Mouse (Mus musculus) Patski (cell line): ENCODE data around the gene Dtx4. TPM values are rescaled to one million over a fixed set of nuclear protein-coding genes. Genes with fewer than 3 reads are reported as not detected.

Experiments
- ATAC-seq: fragments of 100-300 bp; one replicate; pipeline ENCODE4 v1.8.0; 2021
- CTCF ChIA-PET: fragments of 350-600 bp; sonication (Branson Sonifier 250); formaldehyde crosslinking; loops from one replicate; lab custom pipeline; 2022; ENCODE audit warnings: inconsistent platforms; lab: Charles Lee
- POLR2A ChIA-PET: fragments of 350-600 bp; sonication (Branson Sonifier 250); formaldehyde crosslinking; loops from one replicate; lab custom pipeline; 2022; ENCODE audit warnings: antibody characterized with exemption, inconsistent platforms; lab: Charles Lee
- DNase-seq: peaks from one replicate; pipeline ENCODE4 v3.0.0-alpha.2; 2011; ENCODE audit warnings: low read depth, low spot score
- H3K27me3 ChIP-seq: fragments of 371-371 bp; one replicate; pipeline ENCODE4 v1.5.1; 2021
- CTCF ChIP-seq: fragments of 100-300 bp; IDR thresholded peaks from one replicate; pipeline ENCODE4 v1.5.1; 2021
- in situ Hi-C: fragments of 300-500 bp; cut with MboI; formaldehyde crosslinking; loops from 3 replicates; pipeline ENCODE4 v1.11.1; 2018; ENCODE audit warnings: low pct_unique_long_range_greater_than_20kb, mixed read lengths
- polyA plus RNA-seq: library from polyadenylated mRNA; unstranded; gene quantifications from one replicate; pipeline ENCODE4 v1.2.3, GENCODE M21; 2021

Dtx4 gene
- polyA plus RNA-seq, 1 experiment from 2014 or later, result 36.4 TPM

DNA sequence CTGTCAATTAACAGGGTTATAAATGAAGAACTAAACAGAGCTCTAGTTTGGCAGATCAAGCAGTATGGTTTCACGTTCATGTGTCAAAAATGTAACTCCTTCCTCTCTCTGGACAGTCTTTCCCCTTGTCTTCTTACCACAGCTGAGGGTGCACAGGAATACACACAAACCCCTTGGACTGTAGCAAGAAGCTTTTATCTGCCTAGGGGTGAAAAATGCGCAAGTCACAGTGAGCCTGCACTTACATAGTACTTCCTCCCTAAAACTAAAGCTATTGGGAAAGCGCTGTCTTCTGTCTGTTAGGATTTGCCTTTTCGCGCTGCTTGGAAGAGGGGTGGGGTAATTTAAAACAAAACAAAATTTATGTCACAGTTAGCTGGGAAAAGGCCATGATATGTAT is 37.1 kb downstream of the Dtx4 start:
- DNase-seq (no peak), ATAC-seq (no peak)
- in situ Hi-C loops, result no loop called here
- TF ChIP-seq CTCF, result no peak
- ChIA-PET CTCF (interaction anchor here (0.9 to 3.9 kb wide), 10 partner anchors 19 to 129 kb away, joined by 3 to 54 read pairs (median 6); partner anchors contain the start of gene Dtx4), POLR2A (interaction anchor here (0.5 to 1.0 kb wide), 5 partner anchors 19 to 170 kb away, joined by 3 to 4 read pairs (median 3); partner anchors contain the start of gene Dtx4)
- H3K27me3 ChIP-seq, result no peaks in the 10 kb centered on the region

DNA sequence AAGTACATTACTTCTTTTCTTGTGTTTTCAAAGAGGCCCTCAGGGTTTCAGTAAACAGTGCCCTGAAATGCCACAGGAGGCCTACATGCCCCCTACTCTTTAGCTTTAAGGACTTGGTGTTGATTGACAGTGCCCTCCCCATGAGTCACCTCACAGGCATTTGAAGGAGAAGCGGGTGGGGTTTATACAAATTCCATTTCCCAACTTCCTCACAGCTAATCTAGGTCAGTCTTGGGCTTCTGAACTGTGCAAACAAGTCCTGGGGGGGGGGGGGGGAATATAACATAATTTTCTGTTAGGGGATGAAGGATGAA is 37.6 kb downstream of the Dtx4 start:
- ChIA-PET CTCF (interaction anchor here (1.3 to 3.9 kb wide), 9 partner anchors 19 to 129 kb away, joined by 3 to 54 read pairs (median 7); partner anchors contain the start of gene Dtx4), POLR2A (interaction anchor here (0.9 to 1.0 kb wide), 3 partner anchors 27 to 38 kb away, joined by 3 to 4 read pairs (median 3); partner anchors contain the start of gene Dtx4)
- H3K27me3 ChIP-seq, result no peaks in the 10 kb centered on the region
- in situ Hi-C loops, result no loop called here
- no peak for TF ChIP-seq CTCF
- DNase-seq, result no peak
- peak; percentile 53 for ATAC-seq

DNA sequence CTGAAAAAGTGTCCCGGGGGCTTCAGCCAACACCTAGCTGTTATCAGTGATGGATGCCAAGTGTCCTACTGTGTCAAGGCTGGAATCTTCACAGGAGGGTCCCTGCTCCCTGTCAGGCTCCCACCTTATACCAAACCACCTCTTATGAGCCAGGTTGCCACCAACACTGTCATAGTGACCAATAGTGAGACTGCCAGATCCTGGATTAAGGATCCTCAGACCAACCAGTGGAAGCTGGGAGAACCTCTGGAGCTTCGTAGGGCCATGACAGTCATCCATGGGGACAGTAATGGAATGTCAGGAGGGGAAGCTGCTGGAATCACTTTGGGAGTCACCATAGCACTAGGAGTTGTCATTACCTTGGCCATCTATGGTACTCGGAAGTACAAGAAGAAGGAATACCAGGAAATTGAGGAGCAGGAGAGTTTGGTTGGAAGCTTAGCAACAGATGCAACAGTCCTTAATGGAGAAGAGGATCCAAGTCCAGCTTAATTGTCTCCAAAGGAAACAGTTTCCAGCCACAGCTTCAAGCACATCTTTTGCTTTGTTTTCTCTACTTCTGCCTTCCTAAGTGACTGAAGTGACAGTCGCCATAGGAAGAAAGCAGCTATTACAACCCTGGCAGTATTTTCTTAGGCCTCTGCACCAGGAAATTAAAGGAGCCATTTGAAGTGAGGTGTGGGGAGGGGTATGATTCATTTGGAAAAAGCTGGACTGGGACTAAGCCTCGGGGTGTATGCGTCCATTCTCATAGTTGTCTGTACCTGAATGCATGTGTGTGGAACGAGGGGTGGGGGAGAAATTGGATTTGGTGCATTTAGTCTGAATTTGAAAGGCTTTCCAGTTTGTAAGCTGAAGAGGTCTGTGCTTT is 38.2 kb downstream of the Dtx4 start:
- CTCF ChIA-PET, result interaction anchor here (0.9 to 3.9 kb wide), 11 partner anchors 18 to 130 kb away, joined by 3 to 54 read pairs (median 4); partner anchors contain the start of gene Dtx4
- ATAC-seq, result no peak

DNA sequence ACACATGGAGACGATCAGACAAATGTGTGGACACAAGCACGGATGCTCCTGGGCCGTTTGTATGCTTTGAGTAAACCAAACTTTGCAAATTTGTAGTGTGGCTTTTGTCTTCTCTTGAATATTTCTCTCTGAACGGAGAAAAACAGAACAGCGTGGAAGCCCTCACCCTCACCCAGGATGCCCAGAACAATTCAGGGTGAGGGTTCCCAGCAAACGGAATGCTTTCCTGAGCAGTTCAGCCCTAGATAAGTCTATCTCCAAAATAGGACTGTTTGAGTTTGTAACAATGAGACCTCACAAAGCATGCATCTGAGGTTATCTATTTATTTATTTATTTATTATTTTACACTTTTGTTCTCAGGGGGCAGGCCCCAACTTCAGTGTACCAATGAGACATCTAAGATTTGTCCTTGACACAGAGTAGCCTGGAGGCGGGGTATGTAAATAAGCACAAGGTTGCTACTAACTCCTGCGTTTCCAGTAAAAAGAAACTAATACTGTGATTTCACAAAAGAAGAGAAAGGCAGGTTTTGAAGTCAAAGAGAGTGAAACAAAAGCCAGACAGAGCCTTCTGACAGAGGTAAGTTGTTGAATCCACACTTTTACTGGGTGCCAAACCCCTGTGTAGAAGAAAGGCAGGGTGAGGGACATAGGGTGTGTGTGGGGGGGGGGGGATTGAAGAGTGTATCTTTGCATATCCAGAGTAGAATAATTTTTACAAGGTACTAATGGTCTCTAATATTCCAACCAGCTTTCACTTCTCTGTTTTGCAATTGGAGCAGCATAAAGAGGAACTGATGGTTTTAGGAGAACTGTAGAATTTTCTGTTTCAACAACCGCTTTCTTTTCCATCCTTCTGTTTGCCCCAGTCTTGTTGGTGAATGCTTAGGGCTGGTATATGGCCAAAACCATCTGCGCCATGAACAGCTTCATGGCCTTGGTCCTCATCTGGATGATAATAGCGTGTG is 40.7 kb downstream of the Dtx4 start, which contains the start of gene Mpeg1:
Mpeg1 (plus strand) TSS at position 498 of the 968 bp plus-strand sequence.
- in situ Hi-C loops, result no loop called here
- ATAC-seq, result no peak
- ChIA-PET CTCF (no interaction called here), POLR2A (no interaction called here)
- no peak for DNase-seq
- TF ChIP-seq CTCF, result no peak
- peaks cover 3% of the 10 kb centered on the region for H3K27me3 ChIP-seq

More for the DNA sequence above, 38.2 kb downstream of the Dtx4 start:
- no peak for DNase-seq
- in situ Hi-C loops, result no loop called here
- POLR2A ChIA-PET, result interaction anchor here (1.0 to 1.3 kb wide), 2 partner anchors 26 to 39 kb away, joined by 3 to 4 read pairs; no protein-coding TSS in a partner anchor
- H3K27me3 ChIP-seq, result no peaks in the 10 kb centered on the region
- no peak for TF ChIP-seq CTCF

DNA sequence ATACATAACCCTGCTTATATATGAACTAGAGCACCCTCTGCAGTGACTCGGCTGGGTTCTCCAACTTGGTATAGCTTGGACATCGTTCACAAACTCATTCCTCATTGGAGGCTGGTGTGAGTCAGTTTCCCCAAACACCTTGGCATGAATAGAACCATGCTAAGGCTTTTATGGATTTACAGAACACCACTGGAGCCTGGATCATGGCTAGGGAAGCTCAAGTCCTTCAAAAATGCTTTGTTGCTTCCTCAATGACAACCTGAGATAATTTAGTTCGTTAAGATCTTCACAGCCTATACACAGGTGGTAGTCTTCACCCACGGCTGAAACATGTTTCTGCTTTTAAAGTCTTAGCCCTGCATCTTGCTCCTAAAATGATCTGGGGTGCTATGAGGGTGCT is 41.7 kb downstream of the Dtx4 start:
- TF ChIP-seq CTCF, result no peak
- CTCF ChIA-PET, result interaction anchor here (0.6 to 1.3 kb wide), 3 partner anchors 28 to 109 kb away, joined by 3 to 4 read pairs (median 4); no protein-coding TSS in a partner anchor
- no peak for ATAC-seq
- DNase-seq, result no peak
- POLR2A ChIA-PET, result no interaction called here
- in situ Hi-C loops, result no loop called here
- peaks cover 7% of the 10 kb centered on the region for H3K27me3 ChIP-seq

DNA sequence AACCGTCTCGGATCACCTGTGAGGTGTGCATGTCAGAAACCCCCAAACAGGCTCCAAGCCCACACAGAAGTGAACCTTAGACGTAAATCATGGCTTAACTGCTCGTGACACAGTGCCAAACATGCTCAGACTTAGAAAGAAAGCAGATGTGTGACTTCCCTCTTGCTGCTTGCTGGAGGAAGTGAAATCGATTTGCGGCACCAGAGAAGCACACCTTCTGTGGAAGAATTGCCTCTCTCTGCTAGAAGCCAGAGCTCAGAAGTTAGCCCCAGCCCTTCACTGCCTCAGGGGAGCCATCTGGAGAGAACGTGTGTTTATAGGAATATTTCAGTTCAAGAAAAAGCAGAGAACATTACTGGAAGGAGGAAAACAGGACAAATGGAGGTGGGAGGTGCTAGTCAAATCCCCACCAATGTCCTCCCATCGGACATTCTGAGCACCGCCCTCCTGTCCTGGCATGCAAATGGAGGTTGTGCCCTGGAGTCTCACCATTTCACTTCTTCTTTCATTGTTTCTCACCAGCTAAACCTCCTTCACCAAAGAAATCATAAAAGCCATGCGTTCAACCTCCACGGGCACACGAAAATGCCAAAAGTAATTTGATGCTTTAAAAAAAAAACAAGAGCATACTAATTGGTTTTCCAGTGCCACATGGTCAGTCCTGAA is 43.7 kb downstream of the Dtx4 start:
- in situ Hi-C loops, result no loop called here
- peaks cover 7% of the 10 kb centered on the region for H3K27me3 ChIP-seq
- CTCF ChIA-PET, result no interaction called here
- ATAC-seq (no peak), DNase-seq (no peak)
- TF ChIP-seq CTCF, result no peak
- POLR2A ChIA-PET, result no interaction called here

DNA sequence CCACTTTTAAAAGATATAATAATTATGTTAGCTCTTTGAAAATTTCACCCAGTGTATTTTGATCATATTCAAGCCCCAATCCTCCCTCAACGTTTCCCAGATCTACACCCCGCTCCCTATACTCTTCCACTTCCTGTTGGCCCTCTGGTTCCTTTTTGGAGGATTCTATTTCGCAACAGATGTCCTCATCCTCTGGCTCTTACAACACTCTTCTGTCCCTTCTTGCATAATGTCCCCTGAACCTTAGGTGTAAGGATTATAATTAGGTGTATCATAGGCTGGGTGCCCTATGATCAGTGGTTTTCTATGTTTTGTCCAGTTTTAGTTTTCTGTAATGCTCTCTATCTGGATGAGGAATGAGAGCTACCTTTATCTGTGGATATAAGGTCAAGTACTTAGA is 56.2 kb downstream of the Dtx4 start:
- H3K27me3 ChIP-seq, result peaks cover 9% of the 10 kb centered on the region
- ChIA-PET CTCF (interaction anchor here (1.8 to 6.9 kb wide), 2 partner anchors 13 to 19 kb away, joined by 9 to 34 read pairs; no protein-coding TSS in a partner anchor), POLR2A (interaction anchor here (0.6 kb wide), 1 partner anchor 20 kb away, joined by 3 read pairs; no protein-coding TSS in a partner anchor)
- ATAC-seq, result no peak
- in situ Hi-C loops, result loop anchor here (25.0 kb wide), 1 partner anchor 1367 kb away; the partner anchor contains the start of gene Olfr1499
- TF ChIP-seq CTCF, result no peak
- no peak for DNase-seq

DNA sequence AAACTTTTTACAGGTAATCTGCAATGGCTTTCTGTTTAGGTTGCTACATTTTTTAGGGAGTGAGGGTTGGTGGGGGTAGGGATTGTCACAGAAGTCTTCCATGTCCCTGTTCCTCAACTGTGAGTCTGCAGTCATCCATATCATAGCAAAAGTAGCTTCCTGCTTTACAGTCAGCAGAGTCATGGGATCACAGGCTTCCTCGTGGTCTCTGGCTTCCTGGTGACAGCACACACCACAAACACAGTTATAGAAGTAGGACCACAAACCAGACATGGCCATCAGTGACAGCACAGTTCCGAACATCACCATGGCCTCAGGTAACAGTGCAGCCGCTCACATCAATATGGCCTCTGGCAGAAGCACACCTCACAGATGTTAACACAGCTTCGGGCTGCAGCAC is 58.7 kb downstream of the Dtx4 start:
- ChIA-PET CTCF (interaction anchor here (1.1 to 6.9 kb wide), 4 partner anchors 11 to 59 kb away, joined by 3 to 34 read pairs (median 6); partner anchors contain the start of gene Dtx4), POLR2A (no interaction called here)
- in situ Hi-C loops, result loop anchor here (25.0 kb wide), 1 partner anchor 1370 kb away; the partner anchor contains the start of gene Olfr1499
- no peak for TF ChIP-seq CTCF
- ATAC-seq (peak; percentile 31), DNase-seq (no peak)
- peaks cover 9% of the 10 kb centered on the region for H3K27me3 ChIP-seq

DNA sequence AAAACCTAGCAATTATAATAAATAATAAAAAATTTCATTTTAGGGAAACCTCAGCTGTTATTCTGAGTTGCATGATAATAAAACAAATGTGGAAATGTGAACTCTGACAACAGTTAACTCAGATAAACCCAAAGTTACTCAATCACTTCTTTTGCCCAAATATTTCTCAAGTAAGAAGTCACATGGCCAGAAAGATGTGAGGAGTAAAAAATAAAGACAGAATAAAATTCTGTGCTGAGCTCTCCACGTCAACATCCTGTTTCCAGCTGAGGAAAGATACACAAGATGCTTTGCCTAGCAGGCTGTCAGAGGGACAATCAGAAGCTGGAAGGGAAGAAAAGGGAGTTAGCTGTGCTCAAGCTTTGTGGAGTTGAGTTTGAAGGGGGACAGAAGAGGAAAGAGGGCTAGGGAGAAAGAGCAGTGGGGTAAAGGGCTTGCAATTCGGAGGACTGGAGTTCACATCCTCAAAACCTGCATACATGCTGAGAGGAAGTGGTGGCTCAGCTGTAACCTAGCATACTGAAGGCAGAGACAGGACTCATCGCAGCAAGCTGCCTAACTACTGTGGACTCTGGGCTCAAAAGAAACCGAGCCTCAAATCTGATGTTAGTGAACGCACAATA is 61.0 kb downstream of the Dtx4 start:
- ATAC-seq (no peak), DNase-seq (no peak)
- in situ Hi-C loops, result loop anchor here (25.0 kb wide), 1 partner anchor 1372 kb away; the partner anchor contains the start of gene Olfr1499
- POLR2A ChIA-PET, result interaction anchor here (0.7 kb wide), 1 partner anchor 11 kb away, joined by 5 read pairs; no protein-coding TSS in a partner anchor
- CTCF ChIA-PET, result interaction anchor here (0.9 to 6.9 kb wide), 3 partner anchors 9 to 61 kb away, joined by 3 to 34 read pairs (median 4); partner anchors contain the start of gene Dtx4
- TF ChIP-seq CTCF, result no peak
- peaks cover 9% of the 10 kb centered on the region for H3K27me3 ChIP-seq
